Comparison of ENCODE assay signal across 17 mouse cellular contexts in the genomic region with DNA sequence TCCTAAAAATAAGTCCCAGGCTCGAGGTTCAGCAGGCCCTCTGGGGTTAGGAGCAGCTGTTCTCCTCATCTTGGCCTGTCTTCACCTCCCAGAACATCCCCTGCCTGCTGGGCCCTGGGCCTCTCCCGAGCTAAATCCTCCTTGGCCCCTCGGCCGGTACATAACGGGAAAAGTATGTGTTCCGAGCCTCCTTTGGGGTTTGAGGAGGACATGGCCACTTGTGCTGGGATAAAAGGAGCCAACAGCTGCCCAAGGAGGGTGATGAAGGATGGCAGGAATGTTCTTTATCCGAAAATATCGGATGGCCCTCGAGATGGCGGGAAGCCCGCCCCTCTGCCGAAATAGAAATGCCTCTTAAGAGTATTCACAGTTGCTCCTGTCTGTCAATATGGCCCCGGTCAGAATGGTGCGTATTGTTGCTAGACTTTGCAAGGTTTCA. TPM values are rescaled to one million over a fixed set of nuclear protein-coding genes. Genes with fewer than 3 reads are reported as not detected.
DNase-seq lines count a peak whose midpoint lies in the region; ATAC-seq and TF ChIP-seq lines count a peak whose summit lies in the region.
"Had no signal": no experiment of that assay in that cellular context is flagged by ENCODE, and none has a peak within 500 bp of the region (broad histone marks: within the 10 kb centered on the region; RNA-seq: fewer than 3 reads in every experiment).

No protein-coding gene starts in this region.

- no peaks in the 10 kb centered on the region for H3K36me3 ChIP-seq in heart, embryonic 16.5 days (ENCODE audit: control insufficient read depth, insufficient read depth)
- no peaks in the 10 kb centered on the region for H3K36me3 ChIP-seq in thymus, adult 2 months (ENCODE audit: control insufficient read depth, insufficient read depth, low read length)
- H3K36me3 ChIP-seq: intestine, embryonic 15.5 days; midbrain, embryonic 12.5 days; stomach, embryonic 15.5 days had no signal

- DNase-seq in heart, adult 11 months = peak; percentile 97
- DNase-seq in heart, postnatal 25 days (ENCODE audit: low spot score) = no peak
- DNase-seq in gastrocnemius, postnatal 4 days (ENCODE audit: low spot score in 2 of 2) = peak; percentile 56 to 67
- peak; percentile 95 for DNase-seq in skeletal muscle tissue, adult 2 months (ENCODE audit: low read depth, low spot score)
- DNase-seq in adrenal gland, adult 18-20 months (ENCODE audit: low spot score in 2 of 2) = no peak
- no peak for DNase-seq in thymus, adult 2 months
- DNase-seq: cerebellum, postnatal 10 days; forebrain, postnatal 0 days; thymus, postnatal 25 days had no signal

- ATAC-seq in heart, embryonic 16.5 days (replicated peaks; ENCODE audit: extremely low read depth, insufficient read depth, low FRiP score) = no peak
- ATAC-seq in granulocyte monocyte progenitor cell, adult 5-6 weeks (replicated peaks; ENCODE audit: poor library complexity, severe bottlenecking) = no peak
- ATAC-seq: forebrain, postnatal 0 days; intestine, embryonic 15.5 days had no signal

- WGBS in heart, embryonic 16.5 days = 49% methylated on average over 14 of the region's 14 CpGs
- WGBS in thymus, adult 2 months = 88% methylated on average over 14 of the region's 14 CpGs

- no peaks in the 10 kb centered on the region for H3K27me3 ChIP-seq in heart, embryonic 16.5 days (ENCODE audit: control insufficient read depth, insufficient read depth, low read length)
- H3K27me3 ChIP-seq in thymus, adult 2 months (ENCODE audit: control insufficient read depth, insufficient read depth, low read length) = no peaks in the 10 kb centered on the region
- H3K27me3 ChIP-seq: intestine, embryonic 15.5 days; stomach, embryonic 15.5 days had no signal

- intact Hi-C loops in heart, postnatal 25 days (cut with DNase I) = no loop called here

- H3K4me3 ChIP-seq in heart, embryonic 16.5 days (ENCODE audit: low read length) = no peak overlapping the region
- no peak overlapping the region for H3K4me3 ChIP-seq in thymus, adult 2 months (ENCODE audit: control insufficient read depth, insufficient read depth, low read length)
- H3K4me3 ChIP-seq: intestine, embryonic 15.5 days; midbrain, embryonic 12.5 days; stomach, embryonic 15.5 days had no signal

- H3K9me3 ChIP-seq in heart, embryonic 16.5 days (replicated peaks; ENCODE audit: control insufficient read depth, low read length) = no peaks in the 10 kb centered on the region
- H3K9me3 ChIP-seq: intestine, embryonic 15.5 days; midbrain, embryonic 12.5 days; stomach, embryonic 15.5 days had no signal

- 0 out of 2 replicates have a peak overlapping the region, but pooled peaks have one; percentile 29 for H3K27ac ChIP-seq in heart, embryonic 16.5 days (ENCODE audit: low read length)
- no peak overlapping the region for H3K27ac ChIP-seq in thymus, adult 2 months (ENCODE audit: control insufficient read depth, insufficient read depth, low read length)
- H3K27ac ChIP-seq: intestine, embryonic 15.5 days; kidney, postnatal 0 days; midbrain, embryonic 12.5 days; stomach, embryonic 15.5 days had no signal

- no peak for TF ChIP-seq CTCF in thymus, adult 2 months (IDR thresholded peaks at IDR 0.05; ENCODE audit: borderline replicate concordance, control insufficient read depth, extremely low read depth, insufficient read depth, low read length, poor library complexity)

- H3K4me1 ChIP-seq in heart, embryonic 16.5 days (ENCODE audit: control insufficient read depth, insufficient read depth, low read length) = peaks cover 43% of the 10 kb centered on the region
- H3K4me1 ChIP-seq in thymus, adult 2 months (replicated peaks; ENCODE audit: control insufficient read depth, insufficient read depth, low read length) = peaks cover 2% of the 10 kb centered on the region; the same call in 1 of the 2 replicates

- TF ChIP-seq POLR2A in thymus, adult 2 months (IDR thresholded peaks at IDR 0.05; ENCODE audit: control insufficient read depth, extremely low read depth, insufficient read depth, low read length, poor library complexity) = no peak

- H3K9ac ChIP-seq in heart, embryonic 16.5 days (ENCODE audit: low read length) = 0 out of 2 replicates have a peak overlapping the region, but pooled peaks have one; percentile 18
- H3K9ac ChIP-seq: forebrain, postnatal 0 days; intestine, embryonic 15.5 days; midbrain, embryonic 12.5 days; stomach, embryonic 15.5 days had no signal

- no peak overlapping the region for H3K4me2 ChIP-seq in heart, embryonic 16.5 days (ENCODE audit: low read depth, low read length)
- H3K4me2 ChIP-seq: intestine, embryonic 15.5 days; midbrain, embryonic 12.5 days; stomach, embryonic 15.5 days had no signal

RNA-seq across cellular contexts. Expression of a gene that starts 18.5 kb away (rescaled TPM):
- 10 to 100 TPM; 16.1 to 39.0 TPM for total RNA-seq in heart, postnatal 25 days (2021)
- total RNA-seq in gastrocnemius, postnatal 4 days (2021) = 1 to 10 TPM; 6.3 to 9.4 TPM
- polyA plus RNA-seq in heart, embryonic 16.5 days (2015; fragmentation: Nextera tagmentation; extraction: Ambion mirVana) = 14.2 and 20.0 TPM in 2 replicates
- total RNA-seq in granulocyte monocyte progenitor cell, adult 5-6 weeks (2014; fragmentation: Nextera tagmentation) = 20.4 and 53.9 TPM in 2 replicates
- total RNA-seq in granulocyte monocyte progenitor cell, adult 5-6 weeks (2017) = 0.31 and 39.0 TPM in 2 replicates
- 1 to 10 TPM; 2.9 to 3.0 TPM for total RNA-seq in adrenal gland, adult 18-20 months (2021)
- polyA plus RNA-seq in thymus, adult 2 months (2012; rRNA removed) = 16.7 and 21.3 TPM in 2 replicates

RNA-seq across cellular contexts. Expression of a gene that starts 52.3 kb away (rescaled TPM):
- 1 to 10 TPM in 1 of 2 experiments, not detected in 1; 2.0 TPM for total RNA-seq in heart, postnatal 25 days (2021)
- total RNA-seq in gastrocnemius, postnatal 4 days (2021) = over 10,000 TPM in 1 of 2 experiments, 1,000 to 10,000 TPM in 1; 9,881 to 10,830 TPM
- polyA plus RNA-seq in heart, embryonic 16.5 days (2015; fragmentation: Nextera tagmentation; extraction: Ambion mirVana) = 5.3 and 17.1 TPM in 2 replicates
- total RNA-seq in granulocyte monocyte progenitor cell, adult 5-6 weeks (2014; fragmentation: Nextera tagmentation) = not detected in 2 replicates
- not detected in 2 replicates for total RNA-seq in granulocyte monocyte progenitor cell, adult 5-6 weeks (2017)
- total RNA-seq in adrenal gland, adult 18-20 months (2021) = 10 to 100 TPM in 1 of 2 experiments, under 1 TPM in 1; 0.83 to 16.2 TPM
- polyA plus RNA-seq in thymus, adult 2 months (2012; rRNA removed) = 1.1 and 2.2 TPM in 2 replicates
- total RNA-seq: left cerebral cortex, postnatal 14 days had no signal
- polyA plus RNA-seq: small intestine, adult 2 months had no signal

Comparison
In these comparisons a context has a peak if more than half of its experiments do, and no peak if none do; other contexts are left out.
1. DNase-seq: peak in heart, adult 11 months (single experiment), gastrocnemius, postnatal 4 days (2 of 2) and skeletal muscle tissue, adult 2 months (single experiment); none in heart, postnatal 25 days (single experiment), adrenal gland, adult 18-20 months (0 of 2) and thymus, adult 2 months (single experiment).
2. RNA of a gene that starts 52.3 kb away (total RNA-seq): 9,881 to 10,830 TPM in gastrocnemius, postnatal 4 days; 0.83 to 16.2 TPM in adrenal gland, adult 18-20 months, 2.0 TPM in heart, postnatal 25 days and not detected in granulocyte monocyte progenitor cell, adult 5-6 weeks; every median in the first group is over 100 times any median in the second.